Mouse (Mus musculus) neural tube, embryonic 14.5 days (tissue): ENCODE measurements around the gene Homer1. TPM values are rescaled to one million over a fixed set of nuclear protein-coding genes. Genes with fewer than 3 reads are reported as not detected.

ENCODE experiments used
- ATAC-seq: fragments of 200-750 bp; cut with Nextera tagmentation; 2 replicates; pipeline ENCODE4 v1.8.0; 2017; ENCODE audit warnings: low read depth, mild to moderate bottlenecking, moderate TSS enrichment, moderate library complexity
- H3K27ac ChIP-seq: fragments of 300-500 bp; sonication (generic); 2 replicates; pipeline ENCODE4 v1.5.1; 2014; ENCODE audit warnings: low read depth, mild to moderate bottlenecking, control low read depth, low read length, moderate library complexity, mixed read lengths
- H3K27me3 ChIP-seq: fragments of 300-500 bp; sonication (generic); 2 replicates; pipeline ENCODE4 v1.6.1; 2014; ENCODE audit warnings: low read length; ENCODE audit not compliant: control insufficient read depth, insufficient read depth
- H3K36me3 ChIP-seq: fragments of 300-500 bp; sonication (generic); 2 replicates; pipeline ENCODE4 v1.6.1; 2014; ENCODE audit warnings: low read length, mixed read lengths; ENCODE audit not compliant: control insufficient read depth, insufficient read depth
- H3K4me1 ChIP-seq: fragments of 300-500 bp; sonication (generic); 2 replicates; pipeline ENCODE4 v1.6.1; 2014; ENCODE audit warnings: low read length; ENCODE audit not compliant: control insufficient read depth, insufficient read depth
- H3K4me2 ChIP-seq: fragments of 300-500 bp; sonication (generic); 2 replicates; pipeline ENCODE4 v1.6.1; 2014; ENCODE audit warnings: mild to moderate bottlenecking, low read depth, low read length, control low read depth
- H3K4me3 ChIP-seq: fragments of 300-500 bp; sonication (generic); 2 replicates; pipeline ENCODE4 v1.5.1; 2014; ENCODE audit warnings: low read depth, low read length, control low read depth, mixed read lengths
- H3K9ac ChIP-seq: fragments of 300-500 bp; sonication (generic); replicated peaks from 2 replicates; pipeline ENCODE4 v1.6.1; 2014; ENCODE audit warnings: low read depth, mild to moderate bottlenecking, control low read depth, low read length, mixed read lengths
- H3K9me3 ChIP-seq: fragments of 300-500 bp; sonication (generic); 2 replicates; pipeline ENCODE4 v1.6.1; 2016; ENCODE audit warnings: low read length; ENCODE audit not compliant: control insufficient read depth
- WGBS: fragments of 180-500 bp; shearing (Covaris S2); extraction: QIAGEN DNeasy Blood & Tissue Kit; methylation state at CpG from one replicate; pipeline ENCODE4 v1.1.7; 2014; 5-methylcytosine and 5-hydroxymethylcytosine counted together
- polyA plus RNA-seq: library from polyadenylated mRNA; unstranded; fragments of >200 nt; fragmentation: Nextera tagmentation; extraction: Ambion mirVana; gene quantifications from 2 replicates; pipeline ENCODE4 v1.2.1, GENCODE M21; 2014

The Homer1 gene
- polyA plus RNA-seq, 1 experiment from 2014 or later = 24.4 TPM

DNA sequence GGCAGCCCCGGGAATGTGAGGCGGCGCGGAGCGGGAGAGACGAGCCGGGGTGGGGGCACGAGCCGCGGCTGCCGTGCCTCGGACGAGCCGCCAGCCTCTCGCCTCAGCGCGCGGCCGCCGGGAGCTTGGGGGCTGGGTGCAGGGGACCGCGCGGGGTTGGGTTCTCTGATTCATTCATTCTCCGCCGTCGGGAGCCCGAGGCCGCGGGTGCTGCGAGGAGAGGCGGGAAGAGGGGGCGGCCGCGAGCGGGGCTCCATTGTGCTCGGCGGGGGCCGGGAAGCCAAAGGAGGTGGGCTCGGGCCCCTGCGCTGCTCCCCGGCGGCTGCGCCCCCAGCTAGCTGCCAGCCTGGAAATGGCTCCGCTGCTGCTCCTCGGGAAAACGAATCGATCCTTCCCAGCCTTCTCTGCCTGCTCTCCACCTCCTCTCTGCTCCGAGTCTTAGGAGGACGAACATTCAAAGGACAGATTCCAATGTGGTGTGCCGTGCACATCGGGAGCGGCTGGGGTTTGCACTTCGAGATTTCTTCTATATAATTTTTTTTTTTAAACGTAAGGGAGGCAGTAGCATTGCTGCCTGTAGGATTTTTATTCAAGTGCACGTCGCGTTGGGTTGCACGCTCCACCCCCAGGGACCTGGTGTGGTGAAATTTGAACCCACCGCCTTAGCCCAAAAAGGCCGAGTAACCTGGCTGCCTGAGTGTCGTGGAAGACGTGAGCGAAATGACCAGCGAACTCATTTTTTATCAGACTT is 5.0 kb downstream of the Homer1 start:
- peak; percentile 53; the same call in 1 of the 2 replicates for ATAC-seq
- Histone ChIP-seq H3K36me3 (no peaks in the 10 kb centered on the region), H3K4me1 (peaks cover 29% of the 10 kb centered on the region), H3K9me3 (no peaks in the 10 kb centered on the region), H3K4me2 (peak overlapping the region; percentile 78), H3K9ac (peak overlapping the region; percentile 91), H3K4me3 (peak overlapping the region; percentile 83), H3K27ac (peak overlapping the region; percentile 95), H3K27me3 (no peaks in the 10 kb centered on the region)
- WGBS = 1% methylated on average over 49 of the region's 64 CpGs

DNA sequence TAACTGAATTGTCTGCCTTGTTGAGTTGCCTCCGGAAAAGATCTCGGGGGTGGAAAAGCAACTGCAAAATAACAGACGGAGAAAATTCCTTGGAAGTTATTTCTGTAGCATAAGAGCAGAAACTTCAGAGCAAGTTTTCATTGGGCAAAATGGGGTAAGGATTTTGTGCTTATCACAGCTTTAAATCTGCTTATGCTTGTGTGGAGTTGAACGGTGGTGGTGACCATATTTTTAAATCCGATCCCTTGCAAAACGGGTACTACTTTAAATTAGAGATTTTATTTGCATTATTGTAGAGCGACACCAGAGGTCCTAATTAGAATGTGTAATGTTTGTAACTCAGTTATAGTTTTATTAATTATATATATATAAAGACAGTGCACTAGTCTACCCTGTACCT is 5.7 kb downstream of the Homer1 start:
- H3K9me3 ChIP-seq = no peaks in the 10 kb centered on the region
- ATAC-seq = no peak
- peaks cover 30% of the 10 kb centered on the region for H3K4me1 ChIP-seq
- no peaks in the 10 kb centered on the region for H3K27me3 ChIP-seq
- peak overlapping the region; percentile 83 for H3K4me3 ChIP-seq
- H3K36me3 ChIP-seq = no peaks in the 10 kb centered on the region
- H3K9ac ChIP-seq = peak overlapping the region; percentile 91; the same call in 1 of the 2 replicates
- no peak overlapping the region for H3K27ac ChIP-seq
- 11% methylated on average over 7 of the region's 7 CpGs for WGBS
- H3K4me2 ChIP-seq = peak overlapping the region; percentile 78

- Histone ChIP-seq H3K4me1 (peaks cover 33% of the 10 kb centered on the region), H3K9me3 (no peaks in the 10 kb centered on the region), H3K4me2 (peak overlapping the region; percentile 78), H3K9ac (no peak overlapping the region; the same call in 1 of the 2 replicates), H3K4me3 (peak overlapping the region; percentile 83), H3K36me3 (no peaks in the 10 kb centered on the region), H3K27ac (no peak overlapping the region), H3K27me3 (no peaks in the 10 kb centered on the region)
- 7% methylated on average over 7 of the region's 7 CpGs for WGBS
- no peak for ATAC-seq
These were observed 6.2 kb downstream of the Homer1 start for GRCm38 (mm10) chr13:93305636-93306035.

GRCm38 (mm10) chr13:93306545-93306944 is 7.1 kb downstream of the Homer1 start:
- no peak for ATAC-seq
- Histone ChIP-seq H3K4me2 (peak overlapping the region; percentile 78), H3K36me3 (no peaks in the 10 kb centered on the region), H3K4me3 (peak overlapping the region; percentile 83), H3K9ac (no peak overlapping the region), H3K9me3 (no peaks in the 10 kb centered on the region), H3K27ac (no peak overlapping the region), H3K27me3 (no peaks in the 10 kb centered on the region), H3K4me1 (peaks cover 35% of the 10 kb centered on the region)
- WGBS = 55% methylated on average over 3 of the region's 3 CpGs

DNA sequence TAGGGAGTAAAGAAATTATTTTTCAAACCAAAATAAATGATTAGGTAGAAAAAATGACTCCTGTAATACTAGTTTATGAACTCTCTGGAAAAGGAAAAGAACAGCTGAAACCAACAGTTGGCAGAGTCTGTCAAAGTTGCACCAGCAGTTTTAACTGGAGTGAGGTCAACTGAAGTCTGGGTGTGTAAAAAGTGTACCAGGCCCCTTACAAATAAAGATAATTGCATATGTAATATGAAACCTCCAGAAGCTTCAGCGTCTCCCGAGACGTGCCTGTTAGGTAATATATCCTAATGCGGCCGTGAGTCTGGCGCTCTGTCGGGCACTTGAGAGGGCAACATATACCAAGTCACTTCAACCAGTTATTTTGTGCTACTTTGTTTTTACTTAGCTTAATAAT is 8.3 kb downstream of the Homer1 start:
- no peaks in the 10 kb centered on the region for H3K27me3 ChIP-seq
- H3K9me3 ChIP-seq = no peaks in the 10 kb centered on the region
- H3K9ac ChIP-seq = no peak overlapping the region
- H3K36me3 ChIP-seq = no peaks in the 10 kb centered on the region
- WGBS = 51% methylated on average over 7 of the region's 7 CpGs
- H3K4me1 ChIP-seq = peaks cover 35% of the 10 kb centered on the region
- ATAC-seq = no peak
- peak overlapping the region; percentile 44 for H3K4me2 ChIP-seq
- no peak overlapping the region for H3K27ac ChIP-seq
- 0 out of 2 replicates have a peak overlapping the region, but pooled peaks have one; percentile 12 for H3K4me3 ChIP-seq

- no peak overlapping the region for H3K9ac ChIP-seq
- WGBS = 78% methylated on average over 1 of the region's 1 CpGs
- H3K4me2 ChIP-seq = no peak overlapping the region
- H3K4me3 ChIP-seq = no peak overlapping the region
- ATAC-seq = no peak
- peaks cover 33% of the 10 kb centered on the region for H3K4me1 ChIP-seq
- no peaks in the 10 kb centered on the region for H3K36me3 ChIP-seq
- no peak overlapping the region for H3K27ac ChIP-seq
- no peaks in the 10 kb centered on the region for H3K27me3 ChIP-seq
- no peaks in the 10 kb centered on the region for H3K9me3 ChIP-seq
These were observed 9.9 kb downstream of the Homer1 start for GRCm38 (mm10) chr13:93309295-93309694.

- no peak for ATAC-seq
- H3K4me2 ChIP-seq = no peak overlapping the region
- peaks cover 21% of the 10 kb centered on the region for H3K4me1 ChIP-seq
- H3K4me3 ChIP-seq = no peak overlapping the region
- no peak overlapping the region for H3K27ac ChIP-seq
- no peaks in the 10 kb centered on the region for H3K36me3 ChIP-seq
- no peaks in the 10 kb centered on the region for H3K9me3 ChIP-seq
- no peaks in the 10 kb centered on the region for H3K27me3 ChIP-seq
- H3K9ac ChIP-seq = no peak overlapping the region
These were observed 13.1 kb downstream of the Homer1 start for GRCm38 (mm10) chr13:93312518-93312917.

- H3K4me3 ChIP-seq = no peak overlapping the region
- peaks cover 7% of the 10 kb centered on the region; the same call in 1 of the 2 replicates for H3K4me1 ChIP-seq
- H3K36me3 ChIP-seq = no peaks in the 10 kb centered on the region
- 89% methylated on average over 4 of the region's 4 CpGs for WGBS
- H3K27ac ChIP-seq = no peak overlapping the region
- H3K4me2 ChIP-seq = no peak overlapping the region
- H3K9ac ChIP-seq = no peak overlapping the region
- no peaks in the 10 kb centered on the region for H3K27me3 ChIP-seq
- no peak for ATAC-seq
- no peaks in the 10 kb centered on the region for H3K9me3 ChIP-seq
These were observed 14.9 kb downstream of the Homer1 start for GRCm38 (mm10) chr13:93314322-93314721.

GRCm38 (mm10) chr13:93320089-93320488 is 20.7 kb downstream of the Homer1 start:
- 88% methylated on average over 5 of the region's 5 CpGs for WGBS
- Histone ChIP-seq H3K9ac (no peak overlapping the region), H3K9me3 (no peaks in the 10 kb centered on the region), H3K4me3 (no peak overlapping the region), H3K4me2 (no peak overlapping the region), H3K36me3 (no peaks in the 10 kb centered on the region), H3K4me1 (no peaks in the 10 kb centered on the region), H3K27me3 (no peaks in the 10 kb centered on the region), H3K27ac (no peak overlapping the region)
- no peak for ATAC-seq
